Mouse (Mus musculus): Measurements from ENCODE around the gene Chil5.
"Not testable (repeated sequence)": the region's sequence is repeated elsewhere in the genome, so short reads cannot be mapped to it uniquely, and the experiment has no call there.

Chil5 gene

GRCm38 (mm10) chr3:106032781-106033180 is at the start of gene Chil5:
TSS of gene Chil5 (minus strand) at chr3:106032814.
- DNase-seq (ENCODE audit: extremely low read depth, low read depth, low spot score), result no peak

- no peak for DNase-seq (ENCODE audit: extremely low read depth, low read depth, low spot score)
Measured at GRCm38 (mm10) chr3:106074824-106075223, 42.2 kb upstream of the Chil5 start.

- DNase-seq (ENCODE audit: extremely low read depth, low read depth, low spot score), result no peak
Measured at GRCm38 (mm10) chr3:106070994-106071393, 38.4 kb upstream of the Chil5 start.

- not testable (repeated sequence) for DNase-seq (ENCODE audit: extremely low read depth, low read depth, low spot score)
Measured at GRCm38 (mm10) chr3:106067707-106068106, 35.1 kb upstream of the Chil5 start.

GRCm38 (mm10) chr3:106057966-106058365 is 25.4 kb upstream of the Chil5 start:
- DNase-seq (ENCODE audit: extremely low read depth, low read depth, low spot score), result no peak

GRCm38 (mm10) chr3:106051896-106052295 is 19.3 kb upstream of the Chil5 start:
- DNase-seq (ENCODE audit: extremely low read depth, low read depth, low spot score), result no peak

- DNase-seq (ENCODE audit: extremely low read depth, low read depth, low spot score), result no peak
Measured at GRCm38 (mm10) chr3:106040306-106040705, 7.7 kb upstream of the Chil5 start.

GRCm38 (mm10) chr3:106024135-106024534 is 8.5 kb downstream of the Chil5 start:
- no peak for DNase-seq (ENCODE audit: extremely low read depth, low read depth, low spot score)

- DNase-seq (ENCODE audit: extremely low read depth, low read depth, low spot score), result no peak
Measured at GRCm38 (mm10) chr3:106021840-106022239, 10.8 kb downstream of the Chil5 start.

- no peak for DNase-seq (ENCODE audit: extremely low read depth, low read depth, low spot score)
Measured at GRCm38 (mm10) chr3:106014546-106014945, 18.1 kb downstream of the Chil5 start, which contains the start of gene Pifo. TSS of gene Pifo (minus strand) at chr3:106014646.

- DNase-seq (ENCODE audit: extremely low read depth, low read depth, low spot score), result not testable (repeated sequence)
Measured at GRCm38 (mm10) chr3:106003360-106003759, 29.3 kb downstream of the Chil5 start.

- DNase-seq (ENCODE audit: extremely low read depth, low read depth, low spot score), result no peak
Measured at GRCm38 (mm10) chr3:106001416-106002370, 30.9 kb downstream of the Chil5 start.

- no peak for DNase-seq (ENCODE audit: extremely low read depth, low read depth, low spot score)
Measured at GRCm38 (mm10) chr3:106000707-106001375, 31.8 kb downstream of the Chil5 start.

GRCm38 (mm10) chr3:105994730-105995129 is 37.9 kb downstream of the Chil5 start:
- no peak for DNase-seq (ENCODE audit: extremely low read depth, low read depth, low spot score)

GRCm38 (mm10) chr3:105991653-105992283 is 40.8 kb downstream of the Chil5 start:
- no peak for DNase-seq (ENCODE audit: extremely low read depth, low read depth, low spot score)

- not testable (repeated sequence) for DNase-seq (ENCODE audit: extremely low read depth, low read depth, low spot score)
Measured at GRCm38 (mm10) chr3:105989611-105990010, 43.0 kb downstream of the Chil5 start.

GRCm38 (mm10) chr3:105974174-105974573 is 58.4 kb downstream of the Chil5 start:
- DNase-seq (ENCODE audit: extremely low read depth, low read depth, low spot score), result no peak

- no peak for DNase-seq (ENCODE audit: extremely low read depth, low read depth, low spot score)
Measured at GRCm38 (mm10) chr3:105973411-105973810, 59.2 kb downstream of the Chil5 start, which contains the start of gene Ovgp1. TSS of gene Ovgp1 (plus strand) at chr3:105973711.

- no peak for DNase-seq (ENCODE audit: extremely low read depth, low read depth, low spot score)
Measured at GRCm38 (mm10) chr3:105971831-105972446, 60.7 kb downstream of the Chil5 start.

All from fat pad, adult 2 months (tissue).